Mouse (Mus musculus): Measurements from ENCODE around the gene 1700001C02Rik. TPM values are rescaled to one million over a fixed set of nuclear protein-coding genes. Genes with fewer than 3 reads are reported as not detected.

Gene 1700001C02Rik
- polyA plus RNA-seq, 1 experiment from 2014 or later, result 2.1 TPM

DNA sequence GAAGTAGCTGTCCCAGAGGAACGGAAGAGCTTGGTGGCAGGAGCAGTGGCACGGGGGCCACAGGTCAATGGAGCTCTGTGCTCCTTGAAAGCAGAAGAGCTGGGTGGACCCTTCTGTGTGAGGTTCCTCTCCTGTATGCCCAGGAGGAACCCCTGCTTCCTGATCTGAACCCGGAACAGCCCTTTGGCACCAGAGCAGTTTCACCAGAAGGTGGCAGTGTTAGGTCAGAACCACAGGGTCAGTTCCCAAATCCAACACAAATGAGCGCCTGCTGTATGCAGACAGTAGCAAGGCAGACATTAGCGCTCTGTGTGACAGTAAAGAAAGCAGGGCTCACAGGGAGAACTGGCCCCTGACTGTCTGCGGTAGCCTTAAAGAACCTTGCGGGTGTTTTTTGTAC is 50.5 kb downstream of the 1700001C02Rik start:
- no peak overlapping the region for H3K4me2 ChIP-seq (ENCODE audit: low read length)
- no peaks in the 10 kb centered on the region for H3K36me3 ChIP-seq (ENCODE audit: control insufficient read depth, insufficient read depth, low read length)
- no peak for ATAC-seq
- no peak overlapping the region for H3K27ac ChIP-seq (ENCODE audit: low read length)
- no peaks in the 10 kb centered on the region for H3K9me3 ChIP-seq (replicated peaks; ENCODE audit: control insufficient read depth, low read length, poor library complexity, severe bottlenecking)
- H3K9ac ChIP-seq (ENCODE audit: low read depth, low read length), result no peak overlapping the region
- no peak overlapping the region for H3K4me3 ChIP-seq (ENCODE audit: low read depth, low read length)
- WGBS, result 50% methylated on average over 7 of the region's 7 CpGs
- no peaks in the 10 kb centered on the region for H3K4me1 ChIP-seq (ENCODE audit: control insufficient read depth, insufficient read depth, low read length)
- no peaks in the 10 kb centered on the region for H3K27me3 ChIP-seq (ENCODE audit: control insufficient read depth, insufficient read depth, low read depth, low read length)

DNA sequence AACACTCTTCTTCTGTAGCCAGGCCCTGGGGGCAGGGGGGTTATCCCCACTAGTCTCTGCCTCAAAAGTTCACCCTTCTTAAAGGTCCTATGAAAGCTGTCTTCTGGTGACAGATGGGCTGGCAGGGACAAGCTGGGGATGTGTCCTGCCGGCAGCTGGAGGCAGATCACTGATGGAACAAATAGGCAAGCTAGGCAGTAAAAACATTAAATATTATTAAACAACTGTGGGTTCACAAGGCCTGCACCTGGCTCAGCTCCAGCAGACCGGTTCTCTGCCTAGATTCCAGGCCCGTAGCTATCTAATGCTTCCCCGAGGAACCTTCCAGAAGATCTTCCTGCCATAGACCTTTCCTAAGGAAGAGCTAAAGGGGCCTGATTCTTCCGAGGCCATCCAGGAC is 52.3 kb downstream of the 1700001C02Rik start:
- Histone ChIP-seq H3K4me3 (ENCODE audit: low read depth, low read length) (no peak overlapping the region), H3K4me2 (ENCODE audit: low read length) (no peak overlapping the region), H3K4me1 (ENCODE audit: control insufficient read depth, insufficient read depth, low read length) (no peaks in the 10 kb centered on the region), H3K9ac (ENCODE audit: low read depth, low read length) (no peak overlapping the region), H3K36me3 (ENCODE audit: control insufficient read depth, insufficient read depth, low read length) (no peaks in the 10 kb centered on the region), H3K9me3 (replicated peaks; ENCODE audit: control insufficient read depth, low read length, poor library complexity, severe bottlenecking) (no peaks in the 10 kb centered on the region), H3K27me3 (ENCODE audit: control insufficient read depth, insufficient read depth, low read depth, low read length) (no peaks in the 10 kb centered on the region), H3K27ac (ENCODE audit: low read length) (no peak overlapping the region)
- 80% methylated on average over 5 of the region's 5 CpGs for WGBS
- ATAC-seq, result no peak

DNA sequence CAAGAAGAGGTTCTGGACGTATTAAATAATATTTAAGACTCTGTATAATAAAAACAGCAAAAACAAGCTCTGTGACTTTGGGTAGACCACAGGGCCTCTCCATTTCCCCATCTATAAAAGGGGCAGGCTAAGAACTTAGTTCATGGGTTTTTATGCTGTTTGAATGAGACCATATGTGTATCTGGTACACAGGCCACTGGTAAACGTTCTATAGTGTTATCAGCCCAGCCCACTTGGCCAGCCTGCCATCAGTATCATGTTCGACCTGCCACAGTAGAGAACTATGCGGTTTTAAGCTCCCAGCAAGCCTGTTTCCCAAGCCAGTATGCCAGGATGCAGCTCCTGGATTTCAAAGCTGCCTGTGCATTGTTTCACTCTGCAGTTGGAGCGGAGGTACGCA is 52.7 kb downstream of the 1700001C02Rik start:
- no peaks in the 10 kb centered on the region for H3K27me3 ChIP-seq (ENCODE audit: control insufficient read depth, insufficient read depth, low read depth, low read length)
- no peaks in the 10 kb centered on the region for H3K9me3 ChIP-seq (replicated peaks; ENCODE audit: control insufficient read depth, low read length, poor library complexity, severe bottlenecking)
- WGBS, result 83% methylated on average over 6 of the region's 6 CpGs
- no peaks in the 10 kb centered on the region for H3K36me3 ChIP-seq (ENCODE audit: control insufficient read depth, insufficient read depth, low read length)
- no peaks in the 10 kb centered on the region for H3K4me1 ChIP-seq (ENCODE audit: control insufficient read depth, insufficient read depth, low read length)
- H3K4me2 ChIP-seq (ENCODE audit: low read length), result no peak overlapping the region
- no peak for ATAC-seq
- H3K9ac ChIP-seq (ENCODE audit: low read depth, low read length), result no peak overlapping the region
- no peak overlapping the region for H3K4me3 ChIP-seq (ENCODE audit: low read depth, low read length)
- H3K27ac ChIP-seq (ENCODE audit: low read length), result no peak overlapping the region

DNA sequence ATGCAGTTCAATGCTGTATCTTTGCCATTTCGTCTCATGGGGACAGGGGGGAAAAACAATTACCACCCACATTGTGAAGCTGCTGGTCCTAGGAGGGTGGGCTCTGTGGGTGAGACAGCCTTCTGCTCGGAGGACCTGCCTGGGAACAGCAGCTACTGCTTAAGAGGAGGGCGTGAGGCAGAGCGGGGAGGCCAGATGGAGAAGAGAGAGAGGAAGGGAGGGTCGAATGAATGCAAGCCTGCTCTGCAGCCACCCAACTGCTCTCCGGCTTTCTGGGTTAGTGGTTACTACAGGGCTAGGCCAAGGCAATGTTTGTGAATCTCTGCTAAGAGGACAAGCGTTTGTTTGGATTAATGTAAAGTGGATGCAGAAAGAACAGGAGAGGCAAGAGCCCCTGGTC is 53.6 kb downstream of the 1700001C02Rik start:
- ATAC-seq, result no peak
- WGBS, result 44% methylated on average over 7 of the region's 7 CpGs

DNA sequence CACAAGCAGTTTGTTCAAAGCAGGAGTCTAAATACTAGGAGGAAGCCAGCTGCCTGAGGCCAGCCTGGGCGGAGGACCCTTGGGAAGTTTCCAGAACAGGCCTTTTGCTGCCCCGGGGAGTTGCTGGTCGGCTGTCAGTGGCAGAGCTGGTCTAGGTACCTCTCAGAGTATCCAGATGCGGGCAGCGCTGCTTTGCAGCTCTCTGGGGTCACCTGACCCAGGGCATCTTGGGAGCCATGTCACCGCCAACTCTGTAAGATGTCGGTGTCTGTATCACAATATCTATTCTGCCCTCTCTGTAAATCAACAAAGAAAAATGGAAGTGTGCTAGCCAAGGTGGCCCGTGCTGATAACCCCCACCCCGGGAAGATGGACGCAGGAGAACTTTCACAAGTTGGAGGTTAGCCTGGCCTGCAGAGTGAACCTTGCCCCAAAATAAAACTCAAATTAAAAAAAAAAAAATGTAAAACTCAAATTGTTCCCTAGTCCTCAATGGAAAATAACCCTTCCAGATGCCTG is 54.4 kb downstream of the 1700001C02Rik start:
- Histone ChIP-seq H3K27me3 (ENCODE audit: control insufficient read depth, insufficient read depth, low read depth, low read length) (no peaks in the 10 kb centered on the region), H3K4me1 (ENCODE audit: control insufficient read depth, insufficient read depth, low read length) (no peaks in the 10 kb centered on the region), H3K9me3 (replicated peaks; ENCODE audit: control insufficient read depth, low read length, poor library complexity, severe bottlenecking) (no peaks in the 10 kb centered on the region), H3K36me3 (ENCODE audit: control insufficient read depth, insufficient read depth, low read length) (no peaks in the 10 kb centered on the region), H3K9ac (ENCODE audit: low read depth, low read length) (no peak overlapping the region), H3K27ac (ENCODE audit: low read length) (no peak overlapping the region), H3K4me2 (ENCODE audit: low read length) (no peak overlapping the region), H3K4me3 (ENCODE audit: low read depth, low read length) (no peak overlapping the region)
- no peak for ATAC-seq
- WGBS, result 91% methylated on average over 10 of the region's 10 CpGs

More for the DNA sequence above, 53.6 kb downstream of the 1700001C02Rik start:
- no peak overlapping the region for H3K4me3 ChIP-seq (ENCODE audit: low read depth, low read length)
- no peak overlapping the region for H3K4me2 ChIP-seq (ENCODE audit: low read length)
- H3K9me3 ChIP-seq (replicated peaks; ENCODE audit: control insufficient read depth, low read length, poor library complexity, severe bottlenecking), result no peaks in the 10 kb centered on the region
- H3K9ac ChIP-seq (ENCODE audit: low read depth, low read length), result no peak overlapping the region
- H3K27me3 ChIP-seq (ENCODE audit: control insufficient read depth, insufficient read depth, low read depth, low read length), result no peaks in the 10 kb centered on the region
- H3K36me3 ChIP-seq (ENCODE audit: control insufficient read depth, insufficient read depth, low read length), result no peaks in the 10 kb centered on the region
- H3K4me1 ChIP-seq (ENCODE audit: control insufficient read depth, insufficient read depth, low read length), result no peaks in the 10 kb centered on the region
- H3K27ac ChIP-seq (ENCODE audit: low read length), result no peak overlapping the region

DNA sequence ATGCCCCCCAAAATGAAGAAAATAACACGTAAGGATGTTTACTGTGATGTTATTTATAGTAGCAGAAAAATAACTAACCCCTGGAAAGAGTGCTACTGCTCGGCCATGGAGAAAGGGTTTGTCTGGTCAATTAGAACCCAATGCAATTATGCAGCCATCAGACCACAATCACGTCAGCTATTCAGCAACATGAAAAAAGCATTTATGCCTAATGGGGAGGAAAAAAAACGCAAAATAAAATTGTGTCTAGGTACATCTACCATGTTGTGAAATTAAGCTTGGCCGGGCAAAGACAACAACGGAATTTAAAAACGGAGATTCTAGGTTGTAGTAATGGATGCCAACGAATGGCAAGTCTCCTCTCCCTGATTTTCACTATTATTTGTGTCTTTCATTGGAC is 56.6 kb downstream of the 1700001C02Rik start:
- Histone ChIP-seq H3K4me3 (ENCODE audit: low read depth, low read length) (no peak overlapping the region), H3K4me2 (ENCODE audit: low read length) (no peak overlapping the region), H3K9me3 (replicated peaks; ENCODE audit: control insufficient read depth, low read length, poor library complexity, severe bottlenecking) (no peaks in the 10 kb centered on the region), H3K27ac (ENCODE audit: low read length) (no peak overlapping the region), H3K4me1 (ENCODE audit: control insufficient read depth, insufficient read depth, low read length) (no peaks in the 10 kb centered on the region), H3K27me3 (ENCODE audit: control insufficient read depth, insufficient read depth, low read depth, low read length) (no peaks in the 10 kb centered on the region), H3K9ac (ENCODE audit: low read depth, low read length) (no peak overlapping the region), H3K36me3 (ENCODE audit: control insufficient read depth, insufficient read depth, low read length) (no peaks in the 10 kb centered on the region)
- ATAC-seq, result no peak
- WGBS, result 82% methylated on average over 8 of the region's 8 CpGs

DNA sequence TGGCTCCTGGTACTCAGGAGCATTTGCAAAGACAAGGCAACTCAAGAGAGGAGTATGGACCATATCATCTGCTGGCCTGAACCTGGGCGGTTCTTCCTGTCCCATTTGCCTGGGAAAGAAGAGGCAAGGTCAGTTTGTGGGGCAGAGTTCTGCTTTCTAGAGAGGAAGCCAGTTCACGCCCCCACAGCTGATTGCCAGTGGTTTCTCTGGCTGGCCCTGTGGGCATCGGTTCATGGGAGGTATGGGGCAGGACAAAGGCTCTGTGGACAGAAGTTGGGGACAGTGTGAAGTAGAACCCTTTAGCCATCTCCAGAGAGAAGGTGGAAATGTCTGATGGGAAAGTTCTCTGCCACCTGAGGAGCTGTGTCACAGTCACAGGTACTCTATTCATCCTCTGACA is 57.3 kb downstream of the 1700001C02Rik start:
- 89% methylated on average over 3 of the region's 3 CpGs for WGBS
- Histone ChIP-seq H3K9ac (ENCODE audit: low read depth, low read length) (no peak overlapping the region), H3K27me3 (ENCODE audit: control insufficient read depth, insufficient read depth, low read depth, low read length) (no peaks in the 10 kb centered on the region), H3K36me3 (ENCODE audit: control insufficient read depth, insufficient read depth, low read length) (no peaks in the 10 kb centered on the region), H3K27ac (ENCODE audit: low read length) (no peak overlapping the region), H3K4me3 (ENCODE audit: low read depth, low read length) (no peak overlapping the region), H3K4me2 (ENCODE audit: low read length) (no peak overlapping the region), H3K9me3 (replicated peaks; ENCODE audit: control insufficient read depth, low read length, poor library complexity, severe bottlenecking) (no peaks in the 10 kb centered on the region), H3K4me1 (ENCODE audit: control insufficient read depth, insufficient read depth, low read length) (no peaks in the 10 kb centered on the region)
- ATAC-seq, result no peak

DNA sequence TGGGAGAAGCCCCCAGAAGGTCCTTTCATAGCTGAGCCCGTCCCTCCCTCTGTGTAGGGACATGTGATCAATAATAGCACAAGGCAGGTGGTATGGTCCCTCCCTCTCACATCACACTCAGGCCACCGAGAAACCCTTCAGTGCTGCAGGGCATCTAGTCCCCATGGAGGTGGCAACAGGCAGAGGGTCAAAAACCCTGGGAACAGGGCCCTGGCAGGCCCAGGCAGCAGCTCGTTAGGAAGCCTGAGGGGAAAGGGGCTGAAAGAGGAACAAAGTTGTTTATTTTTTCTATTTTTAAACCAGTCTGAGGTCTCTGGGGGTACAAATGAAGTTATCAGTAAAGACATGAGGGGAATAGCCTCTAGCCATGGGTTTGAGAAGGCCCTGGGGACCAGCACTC is 58.4 kb downstream of the 1700001C02Rik start:
- H3K27me3 ChIP-seq (ENCODE audit: control insufficient read depth, insufficient read depth, low read depth, low read length), result no peaks in the 10 kb centered on the region
- no peak overlapping the region for H3K4me3 ChIP-seq (ENCODE audit: low read depth, low read length)
- no peaks in the 10 kb centered on the region for H3K36me3 ChIP-seq (ENCODE audit: control insufficient read depth, insufficient read depth, low read length)
- H3K4me1 ChIP-seq (ENCODE audit: control insufficient read depth, insufficient read depth, low read length), result no peaks in the 10 kb centered on the region
- no peaks in the 10 kb centered on the region for H3K9me3 ChIP-seq (replicated peaks; ENCODE audit: control insufficient read depth, low read length, poor library complexity, severe bottlenecking)
- no peak for ATAC-seq
- no peak overlapping the region for H3K4me2 ChIP-seq (ENCODE audit: low read length)
- no peak overlapping the region for H3K27ac ChIP-seq (ENCODE audit: low read length)
- H3K9ac ChIP-seq (ENCODE audit: low read depth, low read length), result no peak overlapping the region
- WGBS, result 36% methylated on average over 3 of the region's 3 CpGs

DNA sequence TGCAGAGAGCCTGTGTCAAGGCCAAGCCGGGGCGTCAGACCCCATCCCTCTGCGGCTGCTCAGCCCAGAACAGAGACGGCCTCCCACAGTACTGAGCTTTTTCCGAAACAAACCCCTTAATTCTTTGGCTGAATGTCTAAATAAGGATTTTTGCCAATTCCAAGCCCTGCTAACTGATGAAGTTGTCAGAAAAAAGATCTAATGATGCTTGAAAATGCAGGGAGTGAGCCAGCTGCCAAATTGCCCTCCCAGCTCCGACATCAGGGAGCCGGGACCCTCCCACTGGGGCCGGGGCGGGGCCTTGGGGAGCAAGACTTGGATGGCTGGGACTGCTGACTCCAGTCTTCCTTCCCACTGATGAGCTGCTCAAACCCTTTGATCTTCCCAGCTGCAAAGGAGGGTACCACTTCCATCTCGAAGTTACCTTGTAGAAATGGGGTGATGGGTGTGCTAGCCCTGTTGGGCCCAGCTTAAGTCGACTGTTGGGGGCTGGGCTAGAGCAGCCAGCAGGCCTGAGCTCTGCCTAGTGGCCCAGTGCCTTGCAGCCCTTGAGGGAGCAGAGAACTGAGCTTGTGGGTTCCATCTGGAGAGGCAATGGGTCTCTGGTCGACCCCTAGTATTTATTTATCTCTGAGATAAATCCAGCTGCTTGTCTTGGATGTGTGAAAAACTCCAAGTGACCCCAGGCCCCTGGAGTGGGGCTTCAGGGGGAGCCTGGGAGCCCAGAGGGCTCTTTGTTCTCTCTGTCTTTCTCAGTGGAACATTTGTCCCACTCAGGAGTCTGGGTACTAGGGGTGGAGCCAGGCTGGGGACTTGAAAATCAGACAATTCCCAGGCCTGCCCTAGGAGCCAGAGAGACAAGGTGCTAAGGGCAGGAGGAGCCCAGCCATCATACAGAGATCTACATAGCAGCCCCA is 60.3 kb downstream of the 1700001C02Rik start:
- Histone ChIP-seq H3K36me3 (ENCODE audit: control insufficient read depth, insufficient read depth, low read length) (no peaks in the 10 kb centered on the region), H3K9me3 (replicated peaks; ENCODE audit: control insufficient read depth, low read length, poor library complexity, severe bottlenecking) (no peaks in the 10 kb centered on the region), H3K27me3 (ENCODE audit: control insufficient read depth, insufficient read depth, low read depth, low read length) (no peaks in the 10 kb centered on the region), H3K4me3 (ENCODE audit: low read depth, low read length) (no peak overlapping the region), H3K27ac (ENCODE audit: low read length) (no peak overlapping the region), H3K9ac (ENCODE audit: low read depth, low read length) (no peak overlapping the region), H3K4me1 (ENCODE audit: control insufficient read depth, insufficient read depth, low read length) (no peaks in the 10 kb centered on the region), H3K4me2 (ENCODE audit: low read length) (no peak overlapping the region)
- no peak; the same call in 1 of the 2 replicates for ATAC-seq
- WGBS, result 34% methylated on average over 12 of the region's 12 CpGs
